Mouse (Mus musculus) neural tube, embryonic 11.5 days (tissue): ENCODE results near the gene Crcp. TPM values are rescaled to one million over a fixed set of nuclear protein-coding genes. Genes with fewer than 3 reads are reported as not detected.

Experiments used
- ATAC-seq: fragments of 200-750 bp; cut with Nextera tagmentation; 2 replicates; pipeline ENCODE4 v1.8.0; 2017; ENCODE audit warnings: moderate number of reproducible peaks, mild to moderate bottlenecking, moderate TSS enrichment, moderate library complexity; ENCODE audit not compliant: insufficient read depth, low FRiP score, low TSS enrichment
- DNase-seq: peaks from one replicate; pipeline ENCODE4 v3.0.0-alpha.2; 2015; ENCODE audit warnings: low spot score
- H3K27ac ChIP-seq: fragments of 300-500 bp; sonication (generic); 2 replicates; pipeline ENCODE4 v1.5.1; 2014; ENCODE audit warnings: low read depth, mild to moderate bottlenecking, low read length
- H3K27me3 ChIP-seq: fragments of 300-500 bp; sonication (generic); 2 replicates; pipeline ENCODE4 v1.6.1; 2014; ENCODE audit warnings: mild to moderate bottlenecking, low read length, mixed read lengths; ENCODE audit not compliant: control insufficient read depth, insufficient read depth
- H3K36me3 ChIP-seq: fragments of 300-500 bp; sonication (generic); 2 replicates; pipeline ENCODE4 v1.6.1; 2014; ENCODE audit warnings: mild to moderate bottlenecking, low read length, moderate library complexity, mixed read lengths; ENCODE audit not compliant: control insufficient read depth, insufficient read depth
- H3K4me1 ChIP-seq: fragments of 300-500 bp; sonication (generic); 2 replicates; pipeline ENCODE4 v1.6.1; 2014; ENCODE audit warnings: low read length, mixed read lengths; ENCODE audit not compliant: control insufficient read depth, insufficient read depth
- H3K4me2 ChIP-seq: fragments of 300-500 bp; sonication (generic); 2 replicates; pipeline ENCODE4 v1.6.1; 2014; ENCODE audit warnings: low read depth, mild to moderate bottlenecking, moderate library complexity
- H3K4me3 ChIP-seq: fragments of 300-500 bp; sonication (generic); 2 replicates; pipeline ENCODE4 v1.5.1; 2014; ENCODE audit warnings: low read depth, low read length
- H3K9ac ChIP-seq: fragments of 300-500 bp; sonication (generic); 2 replicates; pipeline ENCODE4 v1.6.1; 2014; ENCODE audit warnings: mild to moderate bottlenecking, low read length
- H3K9me3 ChIP-seq: fragments of 300-500 bp; sonication (generic); 2 replicates; pipeline ENCODE4 v1.6.1; 2016; ENCODE audit warnings: low read length; ENCODE audit not compliant: control insufficient read depth
- WGBS: fragments of 180-500 bp; shearing (Covaris S2); extraction: QIAGEN DNeasy Blood & Tissue Kit; methylation state at CpG from one replicate; pipeline ENCODE4 v1.1.7; 2014; 5-methylcytosine and 5-hydroxymethylcytosine counted together
- polyA plus RNA-seq: library from polyadenylated mRNA; unstranded; fragments of >200 nt; fragmentation: Nextera tagmentation; extraction: Ambion mirVana; gene quantifications from 2 replicates; pipeline ENCODE4 v1.2.1, GENCODE M21; 2014

Gene Crcp
- polyA plus RNA-seq = 38.6 and 43.2 TPM in 2 replicates

DNA sequence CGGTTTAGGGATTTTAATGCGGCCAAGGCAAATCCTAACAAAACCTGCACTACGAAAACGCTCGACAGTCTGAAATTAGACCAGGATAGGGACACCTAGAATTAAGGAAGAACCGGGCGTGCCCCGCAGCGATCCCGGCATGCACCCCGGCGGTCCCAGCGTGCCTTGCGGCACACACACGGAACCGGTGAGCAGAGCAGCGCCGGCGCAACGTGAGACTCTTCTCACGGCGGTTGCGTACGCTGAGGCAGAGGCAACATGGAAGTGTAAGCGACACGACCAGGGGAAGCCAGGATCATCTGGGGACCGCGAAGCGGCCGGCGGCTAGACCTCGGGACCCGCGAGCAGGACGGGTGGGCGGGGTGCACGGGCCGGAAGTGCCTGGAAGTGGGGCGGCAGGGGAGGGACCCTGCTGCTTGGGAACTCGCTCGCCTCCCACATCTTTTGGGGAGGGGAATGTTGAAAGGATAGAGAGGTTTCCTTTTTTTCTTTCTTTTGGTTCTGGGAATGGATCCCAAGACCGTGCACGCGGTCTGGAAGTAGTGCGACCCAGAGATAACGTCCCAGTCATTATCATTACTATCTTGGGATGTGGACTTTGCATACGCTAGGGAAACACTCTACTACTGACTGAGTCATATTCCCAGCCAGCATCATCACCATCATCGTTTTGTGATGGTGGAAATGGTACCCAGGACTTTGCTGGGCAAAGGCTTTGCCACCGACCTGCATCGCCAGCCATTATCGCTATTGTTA is at the start of gene Crcp, which contains the start of gene Asl:
TSS of gene Crcp (plus strand) at position 149 of the 756 bp plus-strand sequence.
TSS of gene Asl (minus strand) at position 106 of the 756 bp plus-strand sequence.
- peak; percentile 73; the same call in 1 of the 2 replicates for ATAC-seq
- WGBS = 2% methylated on average over 51 of the region's 51 CpGs

DNA sequence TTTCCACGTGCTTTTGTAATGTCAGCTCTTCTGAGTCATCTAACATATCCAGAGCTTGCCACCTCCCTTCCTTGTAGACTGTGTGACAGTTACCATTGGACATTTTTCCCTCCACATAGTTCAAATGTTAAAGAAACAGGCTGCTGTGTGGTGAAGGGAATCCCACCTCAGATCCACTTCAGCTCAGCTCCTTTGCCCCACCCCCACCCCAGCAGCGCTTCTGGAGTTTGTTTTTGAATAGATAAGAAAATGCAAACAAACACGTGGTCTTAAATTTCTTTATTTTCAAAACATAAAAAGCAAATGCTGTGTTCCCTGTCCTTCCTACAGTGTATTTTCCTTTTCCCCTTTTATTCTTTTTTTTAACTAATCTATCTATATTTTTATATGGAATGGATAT is 48.9 kb upstream of the Crcp start:
- Histone ChIP-seq H3K4me1 (no peaks in the 10 kb centered on the region), H3K4me2 (no peak overlapping the region), H3K9ac (no peak overlapping the region), H3K36me3 (no peaks in the 10 kb centered on the region; the same call in 1 of the 2 replicates), H3K27me3 (no peaks in the 10 kb centered on the region), H3K4me3 (no peak overlapping the region), H3K27ac (no peak overlapping the region), H3K9me3 (no peaks in the 10 kb centered on the region)
- 81% methylated on average over 3 of the region's 3 CpGs for WGBS
- DNase-seq (no peak), ATAC-seq (no peak)

More for the DNA sequence above, at the start of gene Crcp, which contains the start of gene Asl:
- Histone ChIP-seq H3K27me3 (no peaks in the 10 kb centered on the region), H3K4me3 (peak within 1 kb of the TSS; percentile 80), H3K4me2 (peak within 1 kb of the TSS; percentile 69), H3K4me1 (peaks cover 2% of the 10 kb centered on the region; the same call in 1 of the 2 replicates), H3K36me3 (no peaks in the 10 kb centered on the region), H3K9ac (peak within 1 kb of the TSS; percentile 88), H3K27ac (peak within 1 kb of the TSS; percentile 92), H3K9me3 (no peaks in the 10 kb centered on the region)
- peak; percentile 85 for DNase-seq

DNA sequence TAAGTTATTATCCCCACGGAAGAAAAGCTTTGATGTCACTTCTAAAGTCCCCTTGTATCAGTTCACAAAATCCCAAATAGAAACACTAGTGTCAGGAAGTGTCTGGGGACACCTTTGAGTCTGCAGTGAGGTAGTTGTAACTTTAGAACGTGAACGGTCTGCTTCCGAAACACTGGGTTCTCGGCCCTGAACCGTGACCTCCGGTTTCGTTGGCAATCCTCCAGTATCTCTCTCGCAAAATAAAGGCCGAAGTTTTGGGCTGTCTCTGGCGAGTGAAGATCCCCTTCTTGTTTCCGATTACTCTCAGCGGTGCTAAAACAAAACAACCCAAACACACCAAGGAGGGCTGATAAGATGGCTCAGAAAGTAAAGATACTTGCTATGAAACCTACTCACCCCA is 39.7 kb upstream of the Crcp start:
- no peak overlapping the region for H3K9ac ChIP-seq
- H3K4me2 ChIP-seq = no peak overlapping the region
- no peak overlapping the region for H3K4me3 ChIP-seq
- 79% methylated on average over 13 of the region's 13 CpGs for WGBS
- no peaks in the 10 kb centered on the region for H3K36me3 ChIP-seq
- no peak overlapping the region for H3K27ac ChIP-seq
- H3K4me1 ChIP-seq = no peaks in the 10 kb centered on the region
- no peaks in the 10 kb centered on the region for H3K27me3 ChIP-seq
- DNase-seq = no peak
- no peaks in the 10 kb centered on the region for H3K9me3 ChIP-seq
- no peak for ATAC-seq

DNA sequence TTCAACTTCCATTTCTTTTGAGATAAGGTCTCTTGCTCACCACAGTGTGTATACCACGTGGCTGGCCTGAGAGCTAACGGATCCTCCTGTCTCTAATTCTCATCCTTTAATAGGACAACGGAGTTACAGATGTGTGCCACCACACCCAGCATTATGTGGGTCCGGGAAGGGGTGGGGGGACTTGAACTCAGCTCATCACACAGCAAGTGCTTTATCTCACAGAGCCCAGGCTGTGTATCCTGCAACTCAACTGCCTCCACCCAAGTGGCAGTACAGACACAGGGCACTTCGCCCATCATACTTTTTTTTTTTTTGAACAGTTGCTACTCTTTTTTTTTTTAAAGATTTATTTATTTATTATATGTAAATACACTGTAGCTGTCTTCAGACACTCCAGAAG is 37.2 kb upstream of the Crcp start:
- Histone ChIP-seq H3K9me3 (no peaks in the 10 kb centered on the region), H3K4me1 (no peaks in the 10 kb centered on the region), H3K36me3 (no peaks in the 10 kb centered on the region), H3K9ac (no peak overlapping the region), H3K27ac (no peak overlapping the region), H3K4me2 (no peak overlapping the region), H3K27me3 (no peaks in the 10 kb centered on the region), H3K4me3 (no peak overlapping the region)
- ATAC-seq (no peak), DNase-seq (no peak)
- 92% methylated on average over 5 of the region's 5 CpGs for WGBS

DNA sequence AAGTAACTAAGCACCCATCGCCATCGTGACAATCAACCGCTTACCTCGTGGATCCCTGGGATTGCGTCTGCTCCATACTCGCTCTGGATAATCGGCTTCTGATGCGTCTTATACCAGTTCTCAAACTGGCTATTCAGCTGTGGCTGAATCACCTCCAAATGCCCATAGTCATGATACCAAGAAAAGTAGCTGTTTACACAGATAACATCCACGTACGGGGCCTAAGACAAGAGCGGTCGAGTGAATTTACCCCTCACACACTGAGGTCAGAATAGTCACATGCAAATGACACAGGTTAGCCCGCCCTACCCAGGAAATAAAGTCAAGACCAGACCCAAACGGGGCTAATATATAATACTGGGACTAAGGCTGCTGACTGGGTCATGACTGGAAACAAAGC is 35.7 kb upstream of the Crcp start:
- 95% methylated on average over 14 of the region's 14 CpGs for WGBS
- no peak overlapping the region for H3K4me2 ChIP-seq
- H3K4me3 ChIP-seq = no peak overlapping the region
- no peaks in the 10 kb centered on the region for H3K4me1 ChIP-seq
- no peaks in the 10 kb centered on the region for H3K27me3 ChIP-seq
- H3K36me3 ChIP-seq = no peaks in the 10 kb centered on the region
- H3K9ac ChIP-seq = no peak overlapping the region
- ATAC-seq = no peak
- no peak for DNase-seq
- H3K27ac ChIP-seq = no peak overlapping the region
- H3K9me3 ChIP-seq = no peaks in the 10 kb centered on the region

DNA sequence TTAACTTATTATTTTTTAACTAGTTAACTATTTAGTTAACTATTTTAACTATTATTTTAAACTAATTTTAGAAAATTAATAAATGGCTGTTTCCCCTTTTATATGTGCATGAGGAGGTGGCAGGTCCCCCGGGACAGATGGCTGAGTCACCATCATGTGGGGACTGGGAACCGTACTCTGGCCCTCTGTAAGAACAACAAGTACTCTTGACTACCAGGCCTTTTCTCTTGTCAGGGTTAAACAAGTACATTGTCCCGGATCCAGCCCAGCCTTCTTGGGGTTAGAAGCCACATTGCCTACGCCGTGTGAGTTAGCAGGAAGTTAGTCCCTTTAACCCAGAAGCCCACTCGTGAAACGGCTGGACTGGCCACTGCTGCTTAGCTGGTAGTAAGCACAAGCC is 34.1 kb upstream of the Crcp start:
- Histone ChIP-seq H3K4me2 (no peak overlapping the region), H3K27ac (no peak overlapping the region), H3K27me3 (no peaks in the 10 kb centered on the region), H3K4me3 (no peak overlapping the region), H3K9me3 (no peaks in the 10 kb centered on the region), H3K36me3 (no peaks in the 10 kb centered on the region), H3K9ac (no peak overlapping the region), H3K4me1 (no peaks in the 10 kb centered on the region)
- 95% methylated on average over 7 of the region's 7 CpGs for WGBS
- ATAC-seq = no peak
- no peak for DNase-seq

DNA sequence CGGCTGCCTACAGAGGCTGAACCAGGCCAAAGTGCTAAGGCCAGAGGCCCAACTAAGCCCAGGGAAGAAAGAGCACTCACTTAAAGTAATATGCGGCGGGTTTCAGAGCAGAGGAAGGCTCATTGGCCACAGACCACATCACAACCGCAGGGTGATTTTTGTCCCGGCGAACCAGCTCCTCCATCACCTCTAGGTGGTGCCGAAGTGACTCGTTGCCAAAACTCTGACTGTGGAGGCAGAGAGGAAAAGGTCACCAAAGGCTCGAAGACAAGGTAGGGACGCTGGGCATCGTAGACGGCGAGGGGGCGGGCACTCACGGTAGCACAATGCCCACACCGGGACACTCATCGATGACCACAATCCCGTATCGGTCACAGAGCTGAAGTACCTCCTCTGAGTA is 31.4 kb upstream of the Crcp start:
- Histone ChIP-seq H3K4me3 (no peak overlapping the region), H3K4me1 (no peaks in the 10 kb centered on the region), H3K9me3 (no peaks in the 10 kb centered on the region), H3K27ac (no peak overlapping the region), H3K36me3 (no peaks in the 10 kb centered on the region), H3K9ac (no peak overlapping the region), H3K4me2 (no peak overlapping the region), H3K27me3 (no peaks in the 10 kb centered on the region)
- DNase-seq (no peak), ATAC-seq (no peak)
- WGBS = 73% methylated on average over 19 of the region's 19 CpGs

DNA sequence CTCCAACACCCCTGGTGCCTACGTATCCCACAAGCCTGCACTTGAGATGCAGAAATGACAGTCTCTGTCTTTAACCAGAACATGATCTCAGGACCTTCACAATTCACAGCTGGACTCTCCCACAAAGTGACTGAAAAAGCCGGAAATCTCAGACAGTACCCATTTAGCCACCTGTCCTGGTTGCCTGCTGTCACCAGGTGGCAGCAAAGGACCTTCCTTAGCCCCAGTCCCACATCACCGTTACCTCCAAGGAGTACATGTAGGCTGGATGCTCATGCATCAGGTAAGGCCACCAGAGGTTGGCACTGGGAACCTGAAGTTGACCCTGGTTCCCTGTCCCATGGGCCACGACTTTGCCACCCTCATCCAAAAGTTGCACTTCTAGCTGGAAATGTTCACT is 30.0 kb upstream of the Crcp start:
- Histone ChIP-seq H3K4me2 (no peak overlapping the region), H3K27ac (no peak overlapping the region), H3K36me3 (no peaks in the 10 kb centered on the region), H3K4me1 (peaks cover 2% of the 10 kb centered on the region; the same call in 1 of the 2 replicates), H3K9ac (no peak overlapping the region), H3K4me3 (no peak overlapping the region), H3K9me3 (no peaks in the 10 kb centered on the region), H3K27me3 (no peaks in the 10 kb centered on the region)
- ATAC-seq (no peak), DNase-seq (peak; percentile 67)
- 34% methylated on average over 4 of the region's 4 CpGs for WGBS

DNA sequence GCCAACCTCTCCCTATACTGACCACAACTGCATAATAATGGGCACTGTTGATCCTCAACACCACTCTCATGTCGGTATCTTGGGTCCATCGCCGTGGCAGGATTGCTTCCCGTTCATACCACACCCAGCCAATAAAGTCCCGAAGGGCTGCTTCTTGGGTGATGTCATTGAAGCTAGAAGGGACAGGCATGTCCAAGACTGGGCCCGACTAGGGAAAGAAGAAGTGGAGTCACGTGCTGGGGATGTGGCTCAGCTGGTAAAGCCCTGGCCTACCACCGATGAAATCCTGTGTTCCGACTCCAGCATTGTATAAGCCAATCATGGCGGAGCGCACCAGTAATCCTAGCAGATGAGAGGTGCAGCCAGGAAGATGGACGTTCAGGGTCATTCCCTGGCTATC is 28.4 kb upstream of the Crcp start:
- no peak for DNase-seq
- no peak overlapping the region for H3K9ac ChIP-seq
- H3K27ac ChIP-seq = no peak overlapping the region
- H3K27me3 ChIP-seq = no peaks in the 10 kb centered on the region
- no peaks in the 10 kb centered on the region for H3K36me3 ChIP-seq
- H3K4me1 ChIP-seq = peaks cover 2% of the 10 kb centered on the region; the same call in 1 of the 2 replicates
- no peak overlapping the region for H3K4me2 ChIP-seq
- ATAC-seq = no peak
- 94% methylated on average over 12 of the region's 12 CpGs for WGBS
- no peak overlapping the region for H3K4me3 ChIP-seq
- peaks cover 3% of the 10 kb centered on the region; the same call in 1 of the 2 replicates for H3K9me3 ChIP-seq
